Mouse (Mus musculus) CH12.LX (cell line): ENCODE results near the gene Smim20. TPM values are rescaled to one million over a fixed set of nuclear protein-coding genes. Genes with fewer than 3 reads are reported as not detected.

ENCODE experiments used
- DNase-seq: peaks from one replicate; pipeline ENCODE4 v3.0.0-alpha.2; 2013; ENCODE audit errors: extremely low read depth
- H3K27ac ChIP-seq: 2 replicates; pipeline ENCODE4 v1.5.1; 2012; ENCODE audit warnings: low read depth, mild to moderate bottlenecking, control low read depth, moderate library complexity; ENCODE audit not compliant: insufficient read depth
- H3K27me3 ChIP-seq: replicated peaks from 2 replicates; pipeline ENCODE3; 2012; ENCODE audit warnings: inconsistent platforms
- H3K36me3 ChIP-seq, 2 experiments: replicated peaks in 1 of 2; 2 replicates each; pipeline versions ENCODE3 to v1.6.1; 2012; ENCODE audit warnings: inconsistent platforms in 1 of 2, low read length in 1 of 2, mild to moderate bottlenecking in 1 of 2, mixed read lengths in 1 of 2, moderate library complexity in 1 of 2; ENCODE audit not compliant: control insufficient read depth in 1 of 2, insufficient read depth in 1 of 2
- H3K4me1 ChIP-seq, 2 experiments: 2 replicates each; pipeline ENCODE4 v1.6.1; 2012; ENCODE audit warnings: inconsistent platforms in 1 of 2, moderate library complexity in 1 of 2; ENCODE audit not compliant: insufficient read depth in 2 of 2, control insufficient read depth in 1 of 2
- H3K4me2 ChIP-seq: 2 replicates; pipeline ENCODE4 v1.6.1; 2012; ENCODE audit warnings: low read depth, mild to moderate bottlenecking, control low read depth; ENCODE audit not compliant: poor library complexity, insufficient read depth, severe bottlenecking
- H3K4me3 ChIP-seq, 3 experiments: fragments of 150-350 bp in 1 of 3; sonication (generic) in 1 of 3; replicated peaks in 1 of 3; 2 replicates each; pipeline versions ENCODE3 to v1.5.1; 2011 to 2012; ENCODE audit warnings: low read depth in 2 of 3, low read length in 2 of 3, mild to moderate bottlenecking in 2 of 3, moderate library complexity in 2 of 3, control low read depth in 1 of 3, improper control_type of control experiment in 1 of 3, inconsistent platforms in 1 of 3, mixed read lengths in 1 of 3; ENCODE audit not compliant: poor library complexity in 1 of 3
- H3K79me2 ChIP-seq: replicated peaks from 2 replicates; pipeline ENCODE4 v1.6.1; 2012; ENCODE audit warnings: mild to moderate bottlenecking, moderate library complexity; ENCODE audit not compliant: control insufficient read depth, poor library complexity, insufficient read depth, severe bottlenecking; ENCODE audit errors: extremely low read depth
- H3K9ac ChIP-seq: 2 replicates; pipeline ENCODE4 v1.6.1; 2012; ENCODE audit warnings: low read depth, mild to moderate bottlenecking, control low read depth, moderate library complexity; ENCODE audit not compliant: insufficient read depth
- H3K9me3 ChIP-seq: replicated peaks from 2 replicates; pipeline ENCODE3; 2012; ENCODE audit warnings: low read length, inconsistent platforms, mixed read lengths
- EP300 ChIP-seq: IDR thresholded peaks from 2 replicates; pipeline ENCODE4 v1.6.1; 2011; ENCODE audit warnings: low read length, improper control_type of control experiment
- ETS1 ChIP-seq: conservative IDR thresholded peaks from 2 replicates; pipeline ENCODE4 v1.6.1; 2012; ENCODE audit warnings: low read depth, mild to moderate bottlenecking, inconsistent platforms, low read length, improper control_type of control experiment, moderate library complexity
- GABPA ChIP-seq: IDR thresholded peaks from 2 replicates; pipeline ENCODE4 v1.6.1; 2012; ENCODE audit warnings: low read depth, low read length, improper control_type of control experiment, inconsistent platforms; ENCODE audit not compliant: insufficient replicate concordance
- HCFC1 ChIP-seq: IDR thresholded peaks from 2 replicates; pipeline ENCODE4 v1.6.1; 2012; ENCODE audit warnings: low read depth, mild to moderate bottlenecking, inconsistent platforms, low read length, improper control_type of control experiment
- JUND ChIP-seq: conservative IDR thresholded peaks from 2 replicates; pipeline ENCODE4 v1.6.1; 2011; ENCODE audit warnings: low read depth, low read length, improper control_type of control experiment
- KAT2A ChIP-seq: IDR thresholded peaks from 2 replicates; pipeline ENCODE4 v1.6.1; 2012; ENCODE audit warnings: low read length, improper control_type of control experiment, inconsistent platforms; ENCODE audit not compliant: insufficient replicate concordance
- MAX ChIP-seq: IDR thresholded peaks from 2 replicates; pipeline ENCODE4 v1.6.1; 2011; ENCODE audit warnings: low read length, improper control_type of control experiment
- MAZ ChIP-seq: IDR thresholded peaks from 2 replicates; pipeline ENCODE4 v1.6.1; 2012; ENCODE audit warnings: low read depth, mild to moderate bottlenecking, inconsistent platforms, low read length, improper control_type of control experiment, moderate library complexity
- MEF2A ChIP-seq: IDR thresholded peaks from 2 replicates; pipeline ENCODE4 v1.6.1; 2014; ENCODE audit warnings: low read depth, mild to moderate bottlenecking, inconsistent platforms, low read length, improper control_type of control experiment, borderline replicate concordance
- NELFE ChIP-seq: IDR thresholded peaks from 2 replicates; pipeline ENCODE4 v1.6.1; 2011; ENCODE audit warnings: low read depth, low read length, improper control_type of control experiment
- NRF1 ChIP-seq: IDR thresholded peaks from 2 replicates; pipeline ENCODE4 v1.6.1; 2014; ENCODE audit warnings: low read depth, mild to moderate bottlenecking, inconsistent platforms, low read length, improper control_type of control experiment, moderate library complexity
- PAX5 ChIP-seq: IDR thresholded peaks from 2 replicates; pipeline ENCODE4 v1.6.1; 2012; ENCODE audit warnings: low read length, inconsistent platforms, mixed read lengths
- RAD21 ChIP-seq: IDR thresholded peaks from 2 replicates; pipeline ENCODE4 v1.6.1; 2011; ENCODE audit warnings: low read depth, mild to moderate bottlenecking, low read length, improper control_type of control experiment, moderate library complexity
- SIN3A ChIP-seq: IDR thresholded peaks from 2 replicates; pipeline ENCODE4 v1.6.1; 2012; ENCODE audit warnings: low read length, improper control_type of control experiment, inconsistent platforms
- TBP ChIP-seq: conservative IDR thresholded peaks from 2 replicates; pipeline ENCODE4 v1.6.1; 2011; ENCODE audit warnings: low read depth, low read length, improper control_type of control experiment
- TCF12 ChIP-seq: IDR thresholded peaks from 2 replicates; pipeline ENCODE4 v1.6.1; 2014; ENCODE audit warnings: low read depth, mild to moderate bottlenecking, inconsistent platforms, low read length, improper control_type of control experiment
- UBTF ChIP-seq: IDR thresholded peaks from 2 replicates; pipeline ENCODE4 v1.6.1; 2012; ENCODE audit warnings: low read depth, mild to moderate bottlenecking, inconsistent platforms, low read length, improper control_type of control experiment, moderate library complexity
- USF1 ChIP-seq: IDR thresholded peaks from 2 replicates; pipeline ENCODE4 v1.6.1; 2014; ENCODE audit warnings: low read depth, mild to moderate bottlenecking, inconsistent platforms, low read length, improper control_type of control experiment
- USF2 ChIP-seq: conservative IDR thresholded peaks from 2 replicates; pipeline ENCODE4 v1.6.1; 2011; ENCODE audit warnings: low read depth, low read length, improper control_type of control experiment
- ZC3H11A ChIP-seq: IDR thresholded peaks from 2 replicates; pipeline ENCODE4 v1.6.1; 2012; ENCODE audit warnings: low read depth, mild to moderate bottlenecking, inconsistent platforms, low read length, improper control_type of control experiment
- ZKSCAN1 ChIP-seq: IDR thresholded peaks from 2 replicates; pipeline ENCODE4 v1.6.1; 2012; ENCODE audit warnings: low read depth, inconsistent platforms, low read length, improper control_type of control experiment, borderline replicate concordance
- ZMIZ1 ChIP-seq: IDR thresholded peaks from 2 replicates; pipeline ENCODE4 v1.6.1; 2012; ENCODE audit warnings: low read depth, mild to moderate bottlenecking, inconsistent platforms, low read length, improper control_type of control experiment
- dilution Hi-C: fragments of 300-500 bp; cut with MboI; formaldehyde crosslinking; loops from 2 replicates; pipeline ENCODE4 v1.14.3; 2020; ENCODE audit warnings: low sequenced_read_pairs; ENCODE audit not compliant: extremely low pct_unique_long_range_greater_than_20kb, extremely low pct_ligation_motif_present
- in situ Hi-C: fragments of 300-500 bp; cut with MboI; formaldehyde crosslinking; loops from 3 replicates; pipeline ENCODE4 v1.14.3; 2019; ENCODE audit warnings: low sequenced_read_pairs, low pct_ligation_motif_present, low pct_unique_long_range_greater_than_20kb, mixed read lengths
- polyA plus RNA-seq: library from polyadenylated mRNA; unstranded; fragments of >175 nt; gene quantifications from 2 replicates; pipeline ENCODE4 v1.2.1, GENCODE M21; 2012; ENCODE audit warnings: low read depth; ENCODE audit not compliant: insufficient read length
- total RNA-seq, 2 experiments: library from RNA; depleted of rRNA; stranded (reverse); fragments of 300-350 nt in 1 of 2; fragments of >200 nt in 1 of 2; gene quantifications; 2 replicates each; pipeline ENCODE4 v1.2.3; 2012 to 2014

Smim20 gene
- total and polyA plus RNA-seq, 3 experiments, result 52.1 to 93.5 (median 54.3) TPM

GRCm38 (mm10) chr5:53301496-53301895 lies 34.6 kb downstream of the Smim20 start:
- in situ Hi-C loops (no loop called here), dilution Hi-C loops (no loop called here)
- Histone ChIP-seq H3K4me3 (no peak overlapping the region), H3K9ac (no peak overlapping the region), H3K9me3 (no peaks in the 10 kb centered on the region), H3K27ac (no peak overlapping the region), H3K36me3 (no peaks in the 10 kb centered on the region), H3K79me2 (no peaks in the 10 kb centered on the region), H3K27me3 (no peaks in the 10 kb centered on the region), H3K4me2 (no peak overlapping the region), H3K4me1 (peaks cover 6 to 31% of the 10 kb centered on the region in 2 experiments)
- TF ChIP-seq ZMIZ1, result no peak
- TF ChIP-seq TCF12, result no peak
- TF ChIP-seq MEF2A, result no peak
- TF ChIP-seq NRF1, result no peak
- no peak for TF ChIP-seq ZKSCAN1
- TF ChIP-seq ZC3H11A, result no peak
- no peak for TF ChIP-seq TBP
- TF ChIP-seq EP300, result no peak
- no peak for TF ChIP-seq HCFC1
- no peak for DNase-seq

- Histone ChIP-seq H3K27ac (no peak overlapping the region), H3K36me3 (no peaks in the 10 kb centered on the region), H3K9me3 (no peaks in the 10 kb centered on the region), H3K4me2 (no peak overlapping the region), H3K27me3 (no peaks in the 10 kb centered on the region), H3K4me1 (peaks cover 6 to 17% of the 10 kb centered on the region in 2 experiments), H3K9ac (no peak overlapping the region), H3K4me3 (no peak overlapping the region), H3K79me2 (no peaks in the 10 kb centered on the region)
- dilution Hi-C loops, result no loop called here
- in situ Hi-C loops, result no loop called here
- DNase-seq, result no peak
- no peak for TF ChIP-seq NELFE
- TF ChIP-seq SIN3A, result no peak
- TF ChIP-seq USF2, result no peak
- TF ChIP-seq TCF12, result no peak
- no peak for TF ChIP-seq MAX
- TF ChIP-seq UBTF, result no peak
- no peak for TF ChIP-seq RAD21
- TF ChIP-seq PAX5, result no peak
- TF ChIP-seq KAT2A, result no peak
- no peak for TF ChIP-seq ZKSCAN1
- TF ChIP-seq USF1, result no peak
- TF ChIP-seq ETS1, result no peak
- no peak for TF ChIP-seq GABPA
- TF ChIP-seq JUND, result no peak
- TF ChIP-seq MAZ, result no peak
Observed at GRCm38 (mm10) chr5:53302895-53303670, 36.2 kb downstream of the Smim20 start.
